Comparison of ENCODE assay signal across 11 mouse cellular contexts in the genomic region with DNA sequence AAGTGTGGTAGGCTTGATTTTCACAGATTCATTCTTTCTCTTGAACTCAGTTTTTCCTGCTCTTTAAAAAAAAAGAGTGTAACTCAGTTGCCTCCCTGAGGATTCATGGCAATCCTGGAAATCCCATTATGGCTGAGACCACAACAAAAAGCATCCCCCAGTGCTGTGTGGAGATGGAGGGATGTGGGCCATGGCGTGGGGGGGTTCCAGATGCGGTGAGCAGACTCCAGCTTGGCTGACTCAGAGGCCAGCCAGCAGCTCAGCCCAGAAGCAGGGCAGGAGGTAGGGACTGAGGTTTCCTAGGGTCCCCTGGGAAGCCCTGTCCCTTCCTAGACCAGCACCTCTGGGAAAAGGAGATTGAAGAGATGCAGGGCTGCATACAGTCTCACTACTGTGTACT. TPM values are rescaled to one million over a fixed set of nuclear protein-coding genes. Genes with fewer than 3 reads are reported as not detected.
DNase-seq lines count a peak whose midpoint lies in the region; ATAC-seq lines count a peak whose summit lies in the region.
"Had no signal": no experiment of that assay in that cellular context is flagged by ENCODE, and none has a peak within 500 bp of the region (broad histone marks: within the 10 kb centered on the region; RNA-seq: fewer than 3 reads in every experiment).

No protein-coding gene starts in this region.

- 68% methylated on average over 2 of the region's 2 CpGs for WGBS in midbrain, embryonic 10.5 days
- WGBS in midbrain, embryonic 16.5 days = 39% methylated on average over 2 of the region's 2 CpGs
- WGBS in stomach, embryonic 14.5 days = 58% methylated on average over 2 of the region's 2 CpGs

- H3K9ac ChIP-seq in midbrain, embryonic 16.5 days (ENCODE audit: low read depth, low read length) = no peak overlapping the region
- H3K9ac ChIP-seq in stomach, embryonic 14.5 days (replicated peaks; ENCODE audit: low read depth, low read length) = no peak overlapping the region
- H3K9ac ChIP-seq: liver, embryonic 15.5 days had no signal

- peaks cover 13% of the 10 kb centered on the region; the same call in 1 of the 2 replicates for H3K36me3 ChIP-seq in midbrain, embryonic 10.5 days
- H3K36me3 ChIP-seq in midbrain, embryonic 16.5 days (ENCODE audit: control insufficient read depth, insufficient read depth, low read length) = peaks cover 10% of the 10 kb centered on the region
- no peaks in the 10 kb centered on the region for H3K36me3 ChIP-seq in stomach, embryonic 14.5 days (ENCODE audit: control insufficient read depth, insufficient read depth, low read length)
- H3K36me3 ChIP-seq: liver, embryonic 15.5 days had no signal

- intact Hi-C loops in gastrocnemius, postnatal 36 days (cut with DNase I) = no loop called here

- no peaks in the 10 kb centered on the region for H3K9me3 ChIP-seq in midbrain, embryonic 10.5 days (replicated peaks)
- no peaks in the 10 kb centered on the region for H3K9me3 ChIP-seq in midbrain, embryonic 16.5 days (replicated peaks; ENCODE audit: control insufficient read depth, low read length, poor library complexity, severe bottlenecking)
- no peaks in the 10 kb centered on the region for H3K9me3 ChIP-seq in stomach, embryonic 14.5 days (ENCODE audit: control insufficient read depth, low read depth, low read length)
- H3K9me3 ChIP-seq: liver, embryonic 15.5 days had no signal

- H3K4me1 ChIP-seq in midbrain, embryonic 10.5 days = peaks cover 42% of the 10 kb centered on the region
- H3K4me1 ChIP-seq in midbrain, embryonic 16.5 days (ENCODE audit: control insufficient read depth, insufficient read depth, low read length) = peaks cover 32% of the 10 kb centered on the region
- H3K4me1 ChIP-seq in stomach, embryonic 14.5 days (ENCODE audit: control insufficient read depth, insufficient read depth, low read length) = peaks cover 34% of the 10 kb centered on the region

- no peak overlapping the region for H3K4me2 ChIP-seq in midbrain, embryonic 16.5 days (ENCODE audit: low read length)
- no peak overlapping the region for H3K4me2 ChIP-seq in stomach, embryonic 14.5 days (replicated peaks; ENCODE audit: low read depth, low read length)
- H3K4me2 ChIP-seq: liver, embryonic 15.5 days had no signal

- H3K27ac ChIP-seq in midbrain, embryonic 10.5 days (replicated peaks) = peak overlapping the region; percentile 73
- H3K27ac ChIP-seq in midbrain, embryonic 16.5 days (ENCODE audit: low read length) = no peak overlapping the region
- H3K27ac ChIP-seq in stomach, embryonic 14.5 days (ENCODE audit: low read length) = peak overlapping the region; percentile 72
- H3K27ac ChIP-seq: kidney, postnatal 0 days; liver, embryonic 15.5 days had no signal

- no peak for ATAC-seq in midbrain, embryonic 16.5 days
- ATAC-seq in stomach, embryonic 14.5 days (ENCODE audit: insufficient number of reproducible peaks, insufficient read depth, low FRiP score, low read depth) = no peak

- no peak overlapping the region for H3K4me3 ChIP-seq in midbrain, embryonic 10.5 days
- no peak overlapping the region for H3K4me3 ChIP-seq in midbrain, embryonic 16.5 days (ENCODE audit: low read depth, low read length)
- no peak overlapping the region for H3K4me3 ChIP-seq in stomach, embryonic 14.5 days (ENCODE audit: low read depth, low read length)
- H3K4me3 ChIP-seq: liver, embryonic 15.5 days had no signal

- H3K27me3 ChIP-seq in midbrain, embryonic 10.5 days (ENCODE audit: low read depth, poor library complexity, severe bottlenecking) = no peaks in the 10 kb centered on the region
- no peaks in the 10 kb centered on the region for H3K27me3 ChIP-seq in midbrain, embryonic 16.5 days (ENCODE audit: control insufficient read depth, insufficient read depth, low read depth, low read length)
- H3K27me3 ChIP-seq in stomach, embryonic 14.5 days (ENCODE audit: control insufficient read depth, insufficient read depth, low read length) = no peaks in the 10 kb centered on the region
- H3K27me3 ChIP-seq: liver, embryonic 15.5 days had no signal

- DNase-seq in gastrocnemius, postnatal 25 days = peak; percentile 68
- no peak for DNase-seq in gastrocnemius, postnatal 36 days
- DNase-seq in midbrain, embryonic 10.5 days (ENCODE audit: low spot score) = no peak
- peak; percentile 22 for DNase-seq in heart, postnatal 4 days
- DNase-seq in cerebellum, adult 9-11 months = no peak
- DNase-seq in layer of hippocampus, postnatal 10 days (ENCODE audit: low spot score in 2 of 2) = no peak
- DNase-seq: cerebellum, postnatal 14 days had no signal

RNA-seq across cellular contexts. Expression of gene Angptl2, which starts 38.9 kb away (rescaled TPM):
- 10 to 100 TPM; 64.2 to 68.7 TPM for total RNA-seq in gastrocnemius, postnatal 25 days (2021)
- 10 to 100 TPM; 44.0 to 49.7 TPM for total RNA-seq in gastrocnemius, postnatal 36 days (2021)
- 21.8 and 25.9 TPM in 2 replicates for polyA plus RNA-seq in midbrain, embryonic 10.5 days (2016; fragmentation: Nextera tagmentation; extraction: Ambion mirVana)
- 9.8 and 10.6 TPM in 2 replicates for polyA plus RNA-seq in midbrain, embryonic 16.5 days (2015; fragmentation: Nextera tagmentation; extraction: Ambion mirVana)
- total RNA-seq in heart, postnatal 4 days (2021) = 100 to 1,000 TPM; 108 to 126 TPM
- 39.7 and 45.2 TPM in 2 replicates for polyA plus RNA-seq in stomach, embryonic 14.5 days (2014; fragmentation: Nextera tagmentation; extraction: Ambion mirVana)
- total RNA-seq in layer of hippocampus, postnatal 10 days (2021) = 1 to 10 TPM; 3.7 to 7.2 TPM

RNA-seq across cellular contexts. Expression of gene Garnl3, which starts 45.5 kb away (rescaled TPM):
- 1 to 10 TPM in 1 of 2 experiments, under 1 TPM in 1; 0.49 to 1.7 TPM for total RNA-seq in gastrocnemius, postnatal 25 days (2021)
- under 1 TPM; 0.64 to 0.69 TPM for total RNA-seq in gastrocnemius, postnatal 36 days (2021)
- polyA plus RNA-seq in midbrain, embryonic 10.5 days (2016; fragmentation: Nextera tagmentation; extraction: Ambion mirVana) = 10.3 and 11.1 TPM in 2 replicates
- 71.6 and 75.8 TPM in 2 replicates for polyA plus RNA-seq in midbrain, embryonic 16.5 days (2015; fragmentation: Nextera tagmentation; extraction: Ambion mirVana)
- 10 to 100 TPM in 1 of 2 experiments, 1 to 10 TPM in 1; 9.7 to 11.6 TPM for total RNA-seq in heart, postnatal 4 days (2021)
- polyA plus RNA-seq in stomach, embryonic 14.5 days (2014; fragmentation: Nextera tagmentation; extraction: Ambion mirVana) = 22.0 and 24.5 TPM in 2 replicates
- total RNA-seq in layer of hippocampus, postnatal 10 days (2021) = 10 to 100 TPM; 75.2 to 91.7 TPM

Comparison
In these comparisons a context has a peak if more than half of its experiments do, and no peak if none do; other contexts are left out.
1. DNase-seq: peak in gastrocnemius, postnatal 25 days (single experiment) and heart, postnatal 4 days (single experiment); none in gastrocnemius, postnatal 36 days (0 of 2), midbrain, embryonic 10.5 days (single experiment), cerebellum, adult 9-11 months (single experiment) and layer of hippocampus, postnatal 10 days (0 of 2).
2. RNA of gene Angptl2, which starts 38.9 kb away (total RNA-seq): 108 to 126 TPM in heart, postnatal 4 days, 64.2 to 68.7 TPM in gastrocnemius, postnatal 25 days and 44.0 to 49.7 TPM in gastrocnemius, postnatal 36 days; 3.7 to 7.2 TPM in layer of hippocampus, postnatal 10 days; every median in the first group is over 4 times any median in the second.
3. RNA of gene Garnl3, which starts 45.5 kb away (total RNA-seq): 75.2 to 91.7 TPM in layer of hippocampus, postnatal 10 days; 9.7 to 11.6 TPM in heart, postnatal 4 days, 0.49 to 1.7 TPM in gastrocnemius, postnatal 25 days and 0.64 to 0.69 TPM in gastrocnemius, postnatal 36 days; every median in the first group is over 4 times any median in the second.